Mouse (Mus musculus) WW6 (cell line): ENCODE data around the gene Pea15a.
A peak's percentile ranks its signal among the peaks of the same experiment; 100 is the strongest.

Experiments
- DNase-seq: peaks from one replicate; pipeline ENCODE4 v3.0.0-alpha.2; 2013; ENCODE audit warnings: low read depth, low spot score

The Pea15a gene

DNA sequence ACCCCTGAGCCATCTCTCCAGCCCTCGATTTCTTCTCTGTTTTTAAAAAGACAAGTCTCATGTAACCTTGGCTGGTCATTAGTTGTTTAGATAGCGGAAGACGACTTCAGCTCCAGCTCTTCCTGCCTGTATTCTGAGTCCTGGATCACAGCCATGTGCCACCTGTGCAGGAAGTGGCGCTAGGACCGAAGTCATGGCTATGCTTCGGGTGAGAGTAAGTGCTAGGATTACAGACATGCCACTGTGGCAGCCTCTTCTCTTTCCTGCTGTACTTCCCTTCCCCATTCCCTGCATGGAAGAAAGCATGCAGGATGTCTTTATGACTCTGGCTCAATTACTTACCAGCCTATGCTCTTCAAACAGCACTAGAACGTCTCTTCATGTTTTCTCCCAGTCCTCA, 27.5 kb downstream of the Pea15a start:
- no peak for DNase-seq

DNA sequence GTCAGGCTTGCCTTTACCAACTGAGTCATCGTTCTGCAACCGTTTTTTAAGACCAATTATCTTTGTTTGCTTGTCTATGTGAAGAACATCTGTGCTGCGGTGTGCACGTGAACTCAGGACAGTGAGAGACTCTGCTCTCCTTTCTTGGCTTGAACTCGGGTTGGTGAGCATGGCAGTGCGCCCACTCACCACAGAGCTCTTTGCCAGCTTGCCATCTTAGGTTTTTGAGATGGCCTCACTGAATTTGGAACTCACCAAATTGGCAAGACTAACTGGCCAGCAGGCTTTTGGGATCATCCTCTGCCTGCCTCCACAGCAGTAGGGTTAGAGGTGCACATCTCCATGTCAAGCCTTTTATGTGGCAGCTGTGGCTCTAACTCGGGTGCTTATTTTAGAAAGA, 28.8 kb downstream of the Pea15a start:
- no peak for DNase-seq

DNA sequence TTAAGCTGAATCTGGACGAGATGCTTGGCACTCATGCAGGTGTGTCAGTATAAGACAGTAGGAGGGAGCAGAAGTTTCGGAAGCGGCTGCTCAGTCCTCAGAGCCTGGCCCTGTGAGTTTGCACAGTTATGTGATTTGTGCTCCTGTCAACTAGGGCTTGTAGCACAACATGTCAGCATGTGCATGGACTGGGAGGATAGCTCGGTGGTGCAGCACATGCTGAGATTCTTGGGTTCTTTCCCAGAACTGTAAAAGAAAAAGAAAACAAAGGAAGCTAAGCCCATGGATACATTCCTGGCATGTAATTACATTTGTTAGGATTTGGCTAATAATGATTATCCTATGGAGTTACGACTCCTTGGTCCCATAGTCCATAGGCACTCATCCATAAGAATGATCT, 33.4 kb downstream of the Pea15a start:
- DNase-seq, result no peak

DNA sequence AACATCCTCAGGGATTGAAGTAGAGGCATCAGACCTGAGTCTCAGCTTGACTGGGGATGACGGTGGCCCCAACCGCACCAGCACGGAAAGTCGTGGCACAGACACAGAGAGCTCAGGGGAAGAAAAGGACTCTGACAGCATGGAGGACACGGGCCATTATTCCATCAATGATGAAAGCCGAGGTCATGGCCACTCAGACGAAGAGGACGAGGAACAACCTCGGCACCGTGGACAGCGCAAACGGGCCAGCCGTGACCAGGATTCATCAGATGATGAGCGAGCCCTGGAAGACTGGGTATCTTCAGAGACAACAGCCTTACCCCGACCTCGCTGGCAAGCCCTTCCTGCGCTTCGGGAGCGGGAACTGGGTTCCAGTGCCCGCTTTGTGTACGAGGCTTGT, 34.2 kb downstream of the Pea15a start:
- DNase-seq, result no peak

DNA sequence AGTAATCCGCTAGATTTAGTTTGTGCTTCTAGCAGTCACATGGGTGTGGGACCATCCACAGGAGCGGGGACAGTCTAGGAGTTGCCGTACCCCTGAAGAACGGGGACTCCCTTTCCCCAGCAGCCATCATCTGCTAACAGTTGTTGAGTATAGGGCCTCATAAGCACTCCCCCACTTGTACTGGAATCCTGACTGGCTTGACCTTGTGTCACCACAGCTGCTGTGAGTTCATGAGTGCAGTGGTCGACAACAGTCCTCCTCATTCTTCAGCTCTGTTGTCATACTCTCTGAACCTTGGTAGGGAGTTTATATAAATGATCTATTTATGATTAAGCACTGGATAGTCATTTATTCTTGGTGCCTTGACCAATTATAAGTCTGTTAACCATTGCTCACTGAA, 36.8 kb downstream of the Pea15a start:
- DNase-seq, result no peak

DNA sequence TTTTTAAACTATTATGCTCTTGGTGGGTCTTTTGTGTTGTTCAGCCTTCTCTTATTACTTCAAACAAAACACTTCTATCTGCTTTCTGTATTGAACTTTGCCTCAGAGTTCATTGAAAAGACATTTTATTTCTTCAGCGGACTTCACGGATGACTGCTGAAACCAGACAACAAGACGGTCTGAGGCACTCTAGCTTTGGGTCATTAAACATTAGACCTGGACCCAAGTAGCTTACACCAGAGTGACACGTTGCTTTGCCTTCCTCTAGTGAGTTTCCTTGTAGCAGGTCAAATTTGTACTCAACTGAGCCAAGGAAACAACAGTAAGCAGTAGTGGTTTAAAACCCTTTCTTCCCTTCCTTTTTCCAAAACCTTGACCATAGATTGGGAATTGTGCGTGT, 38.7 kb downstream of the Pea15a start:
- DNase-seq, result no peak

DNA sequence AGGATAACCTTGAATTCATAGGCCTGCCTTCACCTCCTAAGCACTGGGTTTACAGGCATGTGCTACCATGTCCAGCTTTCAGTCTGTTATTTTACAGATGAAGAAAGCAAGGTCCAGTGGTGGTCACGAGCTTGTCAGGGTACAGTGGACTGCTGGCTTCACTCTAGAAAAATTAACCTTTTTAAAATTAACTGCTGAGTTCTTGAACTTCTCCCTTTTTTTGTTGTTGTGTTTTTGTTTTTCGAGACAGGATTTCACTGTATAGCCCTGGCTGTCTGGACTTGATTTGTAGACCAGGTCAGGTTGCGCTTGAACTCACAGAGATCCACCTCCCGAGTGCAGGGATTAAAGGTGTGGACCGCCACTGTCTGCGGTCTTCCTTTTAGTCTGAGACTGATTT, 43.6 kb downstream of the Pea15a start:
- DNase-seq, result no peak

DNA sequence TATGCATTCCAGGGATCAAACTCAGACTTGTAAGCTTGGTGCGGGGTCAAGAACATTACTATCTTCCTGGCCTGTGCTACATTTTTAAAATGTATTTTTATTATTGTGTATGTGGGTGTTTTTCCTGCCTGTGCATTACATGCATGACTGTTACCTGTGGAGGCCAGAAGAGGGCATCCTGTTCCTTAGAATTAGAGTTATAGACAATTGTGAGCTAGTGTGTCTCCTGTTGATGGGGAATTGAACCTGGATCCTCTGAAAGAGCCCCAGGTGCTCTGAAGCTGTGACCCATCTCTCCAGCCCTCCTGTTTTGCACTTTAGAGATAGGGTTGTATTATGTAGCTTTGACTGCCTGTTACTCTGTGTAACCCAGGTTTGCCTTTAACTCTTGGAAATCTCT, 44.6 kb downstream of the Pea15a start:
- DNase-seq, result no peak

DNA sequence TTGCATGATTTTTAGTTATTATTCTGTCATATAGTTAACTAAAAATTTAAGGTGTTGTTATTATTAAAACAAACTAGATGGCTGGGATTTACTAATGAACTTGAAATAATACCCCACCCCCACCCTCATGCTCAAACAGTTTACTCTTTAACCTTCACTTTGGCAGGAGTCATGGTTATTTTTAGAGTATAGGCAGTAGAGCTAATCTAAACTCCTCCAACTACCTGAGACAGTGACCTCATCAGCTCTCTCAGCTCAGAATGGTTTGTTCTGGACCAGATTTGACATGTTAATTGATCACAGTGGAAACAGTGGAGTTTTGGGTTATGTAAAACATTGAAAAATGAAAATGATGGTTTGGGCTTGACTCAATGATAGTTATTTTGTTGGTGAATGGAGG, 46.1 kb downstream of the Pea15a start:
- DNase-seq, result no peak

DNA sequence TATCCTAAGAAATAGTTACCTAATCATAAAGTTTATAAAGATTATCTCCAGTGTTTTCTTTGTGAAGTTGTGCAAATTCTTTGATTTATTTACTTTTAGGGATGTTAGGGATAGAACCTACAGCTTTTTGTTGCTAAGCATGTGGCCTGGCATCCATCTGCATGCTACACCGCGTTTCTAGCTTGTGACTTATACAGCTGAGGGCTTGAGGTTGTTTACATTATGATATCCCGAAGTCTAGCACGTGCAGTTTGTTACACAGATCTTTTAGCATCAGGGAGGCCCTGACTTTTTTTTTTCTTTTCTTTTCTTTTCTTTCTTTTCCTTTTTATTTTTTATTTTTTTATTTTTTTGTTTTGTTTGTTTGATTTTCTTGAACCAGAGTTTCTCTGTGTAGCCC, 46.6 kb downstream of the Pea15a start:
- no peak for DNase-seq

DNA sequence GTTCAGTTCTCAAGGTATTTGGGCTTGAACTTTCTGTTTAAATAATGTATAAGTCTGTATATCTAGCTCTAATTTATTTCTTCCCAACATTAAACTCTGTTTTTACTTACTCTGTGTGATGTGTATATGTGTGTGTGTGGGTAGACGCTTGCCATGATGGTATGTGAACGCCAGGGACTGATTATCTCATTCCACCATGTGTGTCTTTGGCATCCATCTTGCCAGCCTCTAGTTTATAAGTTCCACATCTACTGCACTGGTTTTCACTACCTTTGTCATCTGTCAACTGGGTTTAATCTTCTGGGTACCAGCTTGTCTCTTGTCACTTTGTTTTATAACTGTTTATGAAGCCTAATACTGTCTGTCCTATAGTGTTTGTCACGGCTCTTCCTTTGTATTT, 51.1 kb downstream of the Pea15a start:
- DNase-seq, result no peak

DNA sequence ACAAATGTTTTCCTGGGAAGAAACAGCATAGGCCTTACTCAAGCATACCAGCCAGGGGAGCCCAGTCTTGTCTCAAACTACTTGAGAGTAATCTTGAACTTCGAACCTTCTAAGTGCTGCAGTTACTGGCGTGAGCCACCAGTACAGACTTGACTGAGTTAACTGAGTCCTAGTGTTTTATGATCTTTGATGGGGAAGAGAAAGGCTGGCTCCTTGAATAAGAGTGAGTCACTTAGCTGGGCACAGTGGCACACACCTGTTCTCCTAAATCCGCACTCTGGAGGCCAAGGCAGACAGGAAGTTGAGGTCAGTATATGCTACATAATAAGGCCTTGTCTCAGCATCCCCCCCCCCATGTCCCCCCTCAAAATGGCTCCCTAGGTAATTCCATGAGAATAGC, 52.1 kb downstream of the Pea15a start:
- no peak for DNase-seq

DNA sequence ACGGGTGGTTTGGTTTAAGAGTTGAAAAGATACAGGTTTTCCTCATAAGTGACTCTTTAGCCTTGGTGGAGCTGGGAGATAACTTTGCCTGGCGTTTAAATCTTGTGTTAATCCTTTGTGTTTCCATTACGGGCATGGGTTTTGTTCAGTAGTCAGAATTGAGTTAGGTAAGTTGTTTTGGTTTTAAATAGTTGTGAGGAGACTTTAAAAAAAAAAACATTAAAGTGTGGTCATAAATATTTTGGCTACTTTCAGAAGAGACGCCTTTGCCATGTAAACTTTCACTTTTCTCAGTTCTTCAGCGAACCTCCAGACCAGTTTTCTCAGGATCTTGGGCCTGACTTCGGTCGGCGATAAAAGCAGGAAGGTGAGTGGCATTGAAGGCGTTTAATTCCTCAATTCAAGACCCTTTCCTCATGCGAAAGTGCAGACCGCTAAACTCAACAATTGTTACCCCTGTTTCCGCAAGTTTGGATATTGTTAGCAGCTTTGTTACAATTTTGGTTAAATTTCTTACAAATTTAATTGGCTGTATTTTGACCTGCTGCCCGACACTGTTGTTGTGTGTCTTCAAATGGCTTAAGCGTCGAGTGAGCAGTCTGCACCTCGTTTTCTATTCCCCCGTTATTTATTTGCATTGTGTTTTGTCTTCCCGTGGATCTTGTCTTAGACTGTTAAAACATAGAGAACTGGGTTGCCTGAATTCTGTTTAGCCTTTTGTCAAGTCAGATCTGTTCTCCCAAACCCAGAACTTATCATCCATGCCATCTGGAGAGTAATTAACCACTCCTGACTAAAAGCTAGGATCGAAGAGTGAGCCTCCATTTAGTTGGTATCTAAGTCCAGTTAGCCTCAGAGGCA, 57.4 kb downstream of the Pea15a start:
- no peak for DNase-seq

DNA sequence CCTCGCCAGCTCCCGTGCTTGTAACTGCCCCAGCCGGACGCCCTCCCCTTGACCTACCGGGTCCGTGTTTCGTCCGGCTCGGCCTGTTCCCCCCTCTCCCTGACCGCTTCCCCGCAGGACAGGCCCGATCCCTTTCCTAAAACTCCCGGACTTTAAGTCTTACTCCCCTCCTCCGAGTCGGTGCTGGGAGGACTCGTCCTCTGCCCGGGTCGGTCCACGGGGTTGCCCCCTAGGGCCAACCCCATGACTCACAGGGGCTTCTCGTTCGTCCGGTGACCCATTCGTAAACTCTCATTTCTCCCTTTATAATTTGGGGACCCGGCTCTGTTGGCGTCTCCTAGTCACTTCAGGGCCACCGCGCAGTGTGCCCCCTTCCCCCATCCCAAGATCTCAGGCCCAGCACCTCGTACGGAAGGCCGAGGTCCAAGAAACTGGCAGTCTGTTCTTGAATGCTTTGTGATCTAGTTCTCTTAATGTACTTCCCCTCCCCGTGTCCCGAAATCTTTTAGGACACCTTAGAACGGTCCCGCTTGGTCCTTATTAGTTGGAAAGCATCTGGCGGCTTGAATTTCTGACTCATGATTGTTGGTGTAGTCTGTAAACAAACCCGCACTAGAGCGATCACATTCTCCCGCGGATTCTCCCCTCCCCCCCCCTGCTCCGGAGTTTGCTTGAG, 58.2 kb downstream of the Pea15a start:
- no peak for DNase-seq

DNA sequence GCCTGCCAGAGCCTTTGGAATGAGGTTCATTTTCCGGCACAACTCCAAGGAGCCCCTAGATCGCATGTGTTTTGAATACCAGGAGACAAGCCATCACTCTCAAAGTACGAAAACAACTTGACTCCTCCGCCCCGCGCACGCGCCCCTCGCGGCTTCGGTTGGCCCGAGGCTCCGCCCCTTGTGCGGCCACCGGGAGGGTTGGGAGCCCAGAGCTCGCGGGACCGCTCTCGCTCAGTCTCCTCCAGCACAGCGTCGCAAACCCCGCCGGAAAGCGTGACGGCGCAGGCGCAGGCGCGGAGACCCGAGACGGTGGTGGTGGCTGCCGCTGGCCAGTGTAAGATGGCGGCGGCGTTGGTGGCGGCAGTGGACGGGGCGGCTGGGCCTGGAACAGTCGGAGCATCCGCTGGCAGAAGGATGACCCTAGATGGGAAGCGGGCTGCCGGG, 58.7 kb downstream of the Pea15a start, which contains the start of gene Dcaf8:
Dcaf8 (plus strand) TSS at position 250 of the 444 bp plus-strand sequence.
- DNase-seq, result peak; percentile 92
